Mouse (Mus musculus) embryonic facial prominence, embryonic 11.5 days (tissue): ENCODE measurements at regions not wholly inside any gene's neighbourhood (a gene's known extent, or its start where the extent isn't known, plus 50 kb on each side); places are given as distances from the start of the nearest gene placed in this dataset.

Experiments
- ATAC-seq: fragments of 200-750 bp; cut with Nextera tagmentation; replicated peaks from 2 replicates; pipeline ENCODE4 v1.8.0; 2017; ENCODE audit warnings: low read depth; ENCODE audit not compliant: insufficient number of reproducible peaks, low FRiP score, low TSS enrichment
- DNase-seq: peaks from one replicate; pipeline ENCODE4 v3.0.0-alpha.2; 2015; ENCODE audit warnings: low spot score
- H3K27ac ChIP-seq: fragments of 300-500 bp; sonication (generic); replicated peaks from 2 replicates; pipeline ENCODE4 v1.5.1; 2014; ENCODE audit warnings: mild to moderate bottlenecking, low read depth, low read length, control low read depth
- H3K27me3 ChIP-seq: fragments of 300-500 bp; sonication (generic); 2 replicates; pipeline ENCODE4 v1.6.1; 2014; ENCODE audit warnings: mild to moderate bottlenecking, low read length, moderate library complexity, mixed read lengths; ENCODE audit not compliant: control insufficient read depth, insufficient read depth
- H3K36me3 ChIP-seq: fragments of 300-500 bp; sonication (generic); replicated peaks from 2 replicates; pipeline ENCODE4 v1.6.1; 2014; ENCODE audit warnings: low read depth, mild to moderate bottlenecking, low read length, moderate library complexity, mixed read lengths; ENCODE audit not compliant: control insufficient read depth, insufficient read depth
- H3K4me1 ChIP-seq: fragments of 300-500 bp; sonication (generic); 2 replicates; pipeline ENCODE4 v1.6.1; 2014; ENCODE audit warnings: low read length, mixed read lengths; ENCODE audit not compliant: control insufficient read depth, insufficient read depth
- H3K4me2 ChIP-seq: fragments of 300-500 bp; sonication (generic); 2 replicates; pipeline ENCODE4 v1.6.1; 2014; ENCODE audit warnings: low read depth, mild to moderate bottlenecking, control low read depth, low read length, moderate library complexity
- H3K4me3 ChIP-seq: fragments of 300-500 bp; sonication (generic); 2 replicates; pipeline ENCODE4 v1.5.1; 2014; ENCODE audit warnings: low read depth, low read length, control low read depth
- H3K9ac ChIP-seq: fragments of 300-500 bp; sonication (generic); replicated peaks from 2 replicates; pipeline ENCODE4 v1.6.1; 2014; ENCODE audit warnings: mild to moderate bottlenecking, control low read depth, low read length
- H3K9me3 ChIP-seq: fragments of 300-500 bp; sonication (generic); replicated peaks from 2 replicates; pipeline ENCODE4 v1.6.1; 2016; ENCODE audit warnings: mild to moderate bottlenecking, low read length, inconsistent platforms, mixed read lengths; ENCODE audit not compliant: control insufficient read depth
- WGBS: fragments of 180-500 bp; shearing (Covaris S2); extraction: QIAGEN DNeasy Blood & Tissue Kit; methylation state at CpG from one replicate; pipeline ENCODE4 v1.1.7; 2014; 5-methylcytosine and 5-hydroxymethylcytosine counted together

DNA sequence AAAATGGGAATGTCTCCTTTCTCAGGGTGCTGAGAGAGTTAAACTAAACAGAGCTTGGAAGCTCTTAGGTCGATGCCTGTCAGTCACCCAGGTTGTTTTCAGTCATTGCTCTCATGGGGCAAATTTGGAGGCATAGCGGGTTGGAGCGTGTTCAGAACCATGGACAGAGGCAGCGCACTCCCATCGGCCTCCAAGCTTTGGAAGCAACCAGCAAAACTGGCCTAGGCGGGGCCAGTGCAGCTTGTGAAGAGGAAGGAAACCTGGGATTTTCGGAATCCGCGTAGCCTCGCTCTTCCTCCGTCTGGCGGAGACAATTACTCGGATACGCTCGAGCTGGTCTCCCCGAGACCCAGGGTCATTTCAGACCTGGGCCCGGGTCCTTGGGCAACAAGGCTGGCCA is 63.4 kb upstream of the Pax2 start:
- 1% methylated on average over 17 of the region's 17 CpGs for WGBS
- ATAC-seq, result no peak; the same call in 1 of the 2 replicates
- Histone ChIP-seq H3K36me3 (no peaks in the 10 kb centered on the region), H3K4me1 (0 out of 2 replicates have a peak, but pooled peaks cover 3% of the 10 kb centered on the region), H3K4me3 (no peak overlapping the region), H3K9me3 (no peaks in the 10 kb centered on the region), H3K4me2 (peak overlapping the region; percentile 34), H3K9ac (no peak overlapping the region), H3K27ac (no peak overlapping the region), H3K27me3 (peaks cover 29% of the 10 kb centered on the region)
- peak; percentile 91 for DNase-seq

DNA sequence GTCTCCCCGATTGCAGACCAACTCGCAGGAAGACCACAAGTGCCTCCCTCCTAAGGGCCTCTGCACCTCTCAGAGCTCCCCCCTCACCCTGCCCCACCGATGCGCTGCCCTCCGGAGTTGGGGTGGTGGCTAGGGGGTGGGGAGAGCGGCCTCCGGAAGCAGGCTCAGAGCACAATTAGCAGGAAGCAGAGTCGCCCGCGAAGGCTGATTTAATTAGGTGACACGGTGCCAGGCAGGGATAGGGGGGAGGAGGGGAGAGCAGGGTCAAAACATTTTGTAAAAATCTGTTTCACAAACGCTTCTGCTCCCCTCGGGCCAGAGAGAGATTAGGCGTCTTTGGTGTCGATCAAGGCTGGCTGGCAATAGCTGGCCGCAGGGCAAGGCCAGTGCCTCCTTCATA is 63.0 kb upstream of the Pax2 start:
- Histone ChIP-seq H3K4me2 (peak overlapping the region; percentile 34), H3K9me3 (no peaks in the 10 kb centered on the region), H3K36me3 (no peaks in the 10 kb centered on the region), H3K27ac (no peak overlapping the region), H3K4me1 (0 out of 2 replicates have a peak, but pooled peaks cover 3% of the 10 kb centered on the region), H3K27me3 (peaks cover 32% of the 10 kb centered on the region), H3K9ac (no peak overlapping the region), H3K4me3 (no peak overlapping the region)
- WGBS, result under 1% methylated on average over 16 of the region's 16 CpGs
- ATAC-seq (no peak; the same call in 1 of the 2 replicates), DNase-seq (no peak)

DNA sequence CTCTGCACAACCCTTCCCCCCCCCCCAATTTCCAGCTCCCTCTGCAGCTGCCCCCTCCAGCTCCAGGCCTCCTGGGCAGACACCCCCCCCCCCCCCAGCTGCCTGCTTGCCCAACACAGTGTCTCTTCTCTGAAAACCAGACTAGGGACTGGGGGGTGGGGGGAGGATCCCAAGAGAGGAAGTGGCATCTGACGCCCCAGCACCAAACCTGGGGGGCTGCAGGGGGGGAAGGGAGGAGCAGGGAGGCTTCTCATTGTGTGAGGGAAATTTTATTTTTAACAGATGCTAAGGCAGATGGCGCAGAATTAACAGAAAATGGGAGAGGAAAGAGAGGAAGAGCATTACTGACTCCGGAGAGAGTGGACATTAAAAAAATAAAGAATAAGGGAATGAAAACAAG is 60.5 kb upstream of the Pax2 start:
- Histone ChIP-seq H3K9ac (no peak overlapping the region), H3K4me3 (no peak overlapping the region), H3K27me3 (peaks cover 47% of the 10 kb centered on the region), H3K4me2 (no peak overlapping the region), H3K36me3 (no peaks in the 10 kb centered on the region), H3K9me3 (no peaks in the 10 kb centered on the region), H3K27ac (no peak overlapping the region), H3K4me1 (0 out of 2 replicates have a peak, but pooled peaks cover 3% of the 10 kb centered on the region)
- ATAC-seq (no peak), DNase-seq (no peak)
- 7% methylated on average over 3 of the region's 3 CpGs for WGBS

DNA sequence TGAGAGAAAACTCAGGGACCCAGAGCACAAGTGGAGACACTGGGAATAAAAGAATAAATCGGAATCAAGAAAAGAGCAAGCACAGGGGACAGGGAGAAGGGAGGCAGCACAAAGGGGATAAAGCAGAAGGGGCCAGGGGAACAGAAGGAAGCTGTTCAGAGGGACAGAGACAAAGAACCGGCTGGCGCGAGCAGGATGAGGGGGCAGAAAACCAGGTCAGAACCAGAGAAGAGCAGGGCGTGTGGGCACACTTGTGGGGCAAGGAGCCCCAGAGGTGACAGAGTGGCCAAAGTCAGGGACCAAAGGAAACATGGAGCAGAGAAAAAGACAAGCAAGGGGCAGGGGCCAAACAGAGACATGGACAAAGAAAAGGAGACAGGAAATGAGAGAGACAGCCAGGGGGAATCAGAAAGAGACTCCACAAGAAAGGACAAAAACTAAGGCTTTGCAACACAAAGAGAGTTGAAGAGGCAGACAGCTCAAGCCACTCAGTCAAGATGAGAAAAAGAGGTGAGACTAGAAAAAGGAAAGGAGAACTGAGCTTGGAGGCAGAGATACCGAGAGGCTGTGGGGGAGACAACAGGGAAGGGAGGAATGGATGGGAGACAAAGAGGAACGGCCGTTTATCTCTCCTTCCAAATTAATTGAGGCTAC is 59.7 kb upstream of the Pax2 start:
- Histone ChIP-seq H3K27me3 (peaks cover 45% of the 10 kb centered on the region), H3K9me3 (no peaks in the 10 kb centered on the region), H3K4me2 (no peak overlapping the region), H3K4me3 (no peak overlapping the region), H3K27ac (no peak overlapping the region), H3K36me3 (no peaks in the 10 kb centered on the region), H3K4me1 (0 out of 2 replicates have a peak, but pooled peaks cover 3% of the 10 kb centered on the region), H3K9ac (no peak overlapping the region)
- WGBS, result 7% methylated on average over 8 of the region's 8 CpGs
- no peak for ATAC-seq
- DNase-seq, result no peak

DNA sequence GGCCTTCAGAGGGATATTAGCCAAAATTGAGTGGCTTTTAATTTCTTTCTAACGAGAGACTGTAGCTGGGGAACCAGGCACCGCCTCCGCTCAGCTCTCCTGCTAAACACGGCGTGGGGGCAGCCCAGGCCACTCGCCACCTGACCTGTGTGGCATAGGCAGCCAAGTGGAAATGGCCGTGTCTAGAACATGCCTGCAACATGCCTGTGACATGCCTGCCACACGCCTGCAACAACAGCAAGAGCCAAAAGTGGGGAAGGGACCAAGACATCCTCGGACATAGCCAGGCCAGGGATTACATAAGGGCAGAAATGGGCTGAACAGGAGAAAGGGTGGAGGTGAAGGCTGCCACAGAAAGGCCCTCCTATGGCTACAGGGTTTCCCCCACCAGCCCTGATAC is 59.1 kb upstream of the Pax2 start:
- H3K9ac ChIP-seq, result no peak overlapping the region
- H3K4me3 ChIP-seq, result no peak overlapping the region
- H3K36me3 ChIP-seq, result no peaks in the 10 kb centered on the region
- H3K27ac ChIP-seq, result no peak overlapping the region
- 37% methylated on average over 9 of the region's 9 CpGs for WGBS
- no peak for ATAC-seq
- no peak overlapping the region for H3K4me2 ChIP-seq
- no peaks in the 10 kb centered on the region for H3K9me3 ChIP-seq
- DNase-seq, result no peak
- peaks cover 43% of the 10 kb centered on the region for H3K27me3 ChIP-seq
- 0 out of 2 replicates have a peak, but pooled peaks cover 3% of the 10 kb centered on the region for H3K4me1 ChIP-seq

DNA sequence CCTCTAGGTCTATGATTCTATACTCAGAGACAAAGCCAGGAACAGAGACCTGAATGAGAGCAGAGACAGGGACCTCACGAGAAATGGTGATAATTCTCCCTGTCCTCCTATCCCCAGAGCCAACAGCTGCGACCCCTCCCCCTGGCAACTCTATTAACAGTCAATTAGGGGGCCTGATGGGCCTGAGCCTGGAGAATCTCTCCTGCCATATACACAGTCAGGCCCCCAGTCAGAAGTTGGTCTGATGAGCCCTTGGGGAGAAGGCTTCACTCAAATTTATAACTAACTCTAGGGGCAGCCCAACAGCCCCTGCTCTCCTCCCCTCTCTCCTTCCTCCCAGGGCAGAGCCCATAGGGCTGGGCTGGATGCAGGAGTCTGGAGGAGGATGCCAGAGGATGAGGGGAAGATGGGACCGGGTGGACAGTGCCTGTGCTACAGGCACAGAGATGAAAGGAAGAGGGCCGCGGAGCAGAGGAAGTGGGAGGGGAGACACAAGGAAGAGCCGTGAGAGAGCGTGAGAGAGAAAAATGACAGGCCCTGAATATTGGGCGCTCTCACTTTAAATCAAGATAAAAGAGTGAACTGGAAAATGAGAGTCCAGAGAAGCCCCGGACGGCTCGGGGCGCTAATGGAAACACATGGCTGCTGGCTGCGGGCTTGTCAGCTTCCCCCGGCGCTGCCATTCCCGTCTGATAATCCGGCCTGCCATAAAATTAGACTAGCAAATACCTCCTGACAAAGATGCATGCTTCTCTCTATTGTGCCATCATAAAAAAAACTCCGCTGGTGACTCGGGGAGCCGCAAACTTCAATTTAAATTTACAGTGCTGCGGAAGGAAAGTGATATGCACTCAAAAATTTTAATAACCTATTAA is 57.2 kb upstream of the Pax2 start:
- no peak for ATAC-seq
- Histone ChIP-seq H3K4me1 (no peaks in the 10 kb centered on the region), H3K4me2 (no peak overlapping the region), H3K4me3 (no peak overlapping the region), H3K27ac (no peak overlapping the region), H3K9me3 (no peaks in the 10 kb centered on the region), H3K36me3 (no peaks in the 10 kb centered on the region), H3K9ac (no peak overlapping the region), H3K27me3 (peaks cover 43% of the 10 kb centered on the region)
- no peak for DNase-seq
- WGBS, result 30% methylated on average over 21 of the region's 21 CpGs
